Mouse (Mus musculus) inflammation-experienced regulatory T-cells, adult 6 months (primary cell): Measurements from ENCODE around the gene Apol7c. TPM values are rescaled to one million over a fixed set of nuclear protein-coding genes. Genes with fewer than 3 reads are reported as not detected.
"Not testable (repeated sequence)": the region's sequence is repeated elsewhere in the genome, so short reads cannot be mapped to it uniquely, and the experiment has no call there.

Source experiments
- ATAC-seq: one replicate; pipeline ENCODE4 v1.8.0; 2017
- polyA plus RNA-seq, 3 experiments: library from polyadenylated mRNA; unstranded; fragments of 100-300 nt; shearing (Covaris generic); gene quantifications; one replicate each; pipeline ENCODE4 v1.2.1; 2017

The Apol7c gene
- 1 to 10 TPM in 1 of 3 experiments, not detected in 2; 1.9 TPM for polyA plus RNA-seq

DNA sequence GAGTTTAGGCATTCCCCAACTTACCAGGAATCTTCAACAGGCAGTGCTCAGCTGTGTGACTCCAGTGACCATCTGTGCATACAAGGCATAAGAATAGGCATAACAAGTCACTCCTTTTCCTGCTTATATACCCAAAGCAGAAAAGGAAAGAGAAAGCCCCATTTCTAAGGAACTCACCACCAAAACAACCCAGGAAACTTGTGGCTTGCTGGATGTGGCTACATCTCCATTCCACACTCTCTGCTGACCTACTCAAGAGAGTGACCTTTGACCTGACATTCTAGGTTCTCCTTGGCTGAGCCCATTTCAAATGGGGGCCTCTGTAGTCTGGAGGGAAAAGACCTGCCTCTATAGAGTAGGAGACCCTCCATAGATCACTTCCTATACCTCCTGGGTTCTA, at the start of gene Apol7c:
Gene Apol7c (minus strand): TSS at position 101 of the 400 bp plus-strand sequence.
- no peak for ATAC-seq

DNA sequence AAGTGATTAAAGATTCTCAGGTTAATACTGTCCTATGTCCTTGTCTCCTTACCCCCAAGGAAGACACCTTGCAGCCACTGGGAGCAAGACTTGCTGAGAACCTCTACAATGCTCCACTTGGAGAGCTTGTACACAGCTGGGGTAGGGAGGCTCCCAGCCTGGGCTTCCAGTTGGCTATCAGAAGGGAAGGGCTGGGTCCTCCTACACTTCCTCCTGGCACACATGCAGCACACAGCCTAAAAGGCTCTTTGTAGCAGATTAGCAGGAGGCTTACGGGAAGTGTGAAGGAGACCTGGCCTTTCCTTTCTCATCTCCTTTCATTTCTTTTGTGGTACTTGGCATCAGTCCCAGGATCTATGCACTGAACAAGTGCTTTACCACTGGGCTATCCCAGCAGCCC, 48.6 kb upstream of the Apol7c start:
- no peak for ATAC-seq

DNA sequence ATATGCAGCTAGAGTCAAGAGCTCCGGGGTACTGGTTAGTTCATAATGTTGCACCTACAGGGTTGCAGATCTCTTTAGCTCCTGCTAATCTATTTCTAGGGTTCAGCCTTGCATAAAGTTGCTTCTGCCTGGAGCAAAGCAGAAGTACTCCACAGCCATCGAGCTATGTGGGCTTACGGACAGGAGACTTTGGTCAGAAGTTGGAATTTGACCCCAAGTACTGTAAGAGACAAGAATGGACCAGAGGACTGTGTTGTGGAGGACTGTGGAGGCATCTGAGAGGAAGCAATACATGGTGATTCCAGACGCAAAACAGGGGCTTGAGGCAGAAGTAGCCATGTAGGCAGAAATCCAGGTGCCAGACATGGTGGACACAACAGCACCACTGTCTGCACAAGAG, 46.2 kb upstream of the Apol7c start:
- ATAC-seq = no peak

DNA sequence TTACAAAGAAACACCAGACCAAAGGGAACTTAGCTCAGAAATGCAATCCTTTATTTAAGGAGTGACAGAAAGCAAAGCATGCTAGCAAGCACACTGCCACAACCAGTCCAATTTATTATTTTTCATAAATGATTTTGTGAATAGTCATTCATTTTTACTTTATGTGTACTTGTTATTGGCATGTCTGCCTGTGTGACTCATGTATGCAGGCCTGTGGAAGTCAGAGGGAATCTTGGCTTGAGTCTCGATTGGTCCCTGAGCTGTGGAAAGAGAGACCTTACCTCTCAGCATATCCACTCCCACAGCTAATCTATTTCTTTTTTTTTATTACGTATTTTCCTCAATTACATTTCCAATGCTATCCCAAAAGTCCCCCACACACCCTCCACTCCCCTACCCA, 45.7 kb upstream of the Apol7c start:
- ATAC-seq = no peak

DNA sequence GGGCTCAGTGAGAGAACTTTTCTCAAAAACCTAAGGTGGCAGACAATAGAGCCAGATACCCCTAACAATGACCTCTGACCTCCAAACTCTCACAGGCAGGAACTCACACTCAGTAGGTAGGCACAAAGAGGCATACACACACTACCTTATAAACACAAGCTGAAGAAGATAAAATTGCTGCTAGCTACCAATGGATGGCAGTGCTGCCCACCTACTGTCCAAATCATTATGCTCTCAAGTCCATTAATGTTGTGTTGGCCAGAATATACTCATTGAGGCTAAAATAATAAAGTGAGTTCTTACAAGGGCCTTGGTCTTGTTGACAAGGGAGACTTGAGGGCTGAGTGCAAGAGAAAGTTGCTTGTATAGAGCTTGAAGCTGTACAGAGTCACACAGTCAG, 30.1 kb upstream of the Apol7c start:
- no peak for ATAC-seq

DNA sequence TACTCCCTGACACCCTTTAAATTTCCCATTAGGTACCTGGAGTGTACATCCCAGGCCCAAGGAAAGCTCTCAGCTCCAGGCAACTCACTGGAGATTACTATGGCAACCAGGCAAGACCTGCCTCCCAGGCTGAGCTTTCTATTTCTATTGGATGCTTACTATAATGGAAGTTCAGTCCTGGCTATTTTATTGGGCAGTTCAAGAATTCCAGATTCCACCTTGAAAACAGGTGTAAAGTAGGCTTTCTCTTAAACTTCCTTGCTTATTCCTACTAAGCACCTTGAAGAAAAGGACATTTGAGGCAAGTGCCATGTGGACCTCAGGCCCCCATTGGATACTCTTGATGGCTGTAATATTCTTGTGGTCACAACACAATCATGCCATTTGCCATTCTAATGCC, 28.7 kb upstream of the Apol7c start, which contains the start of gene 1700025B11Rik:
Gene 1700025B11Rik (minus strand): TSS at position 101 of the 400 bp plus-strand sequence.
- no peak for ATAC-seq

DNA sequence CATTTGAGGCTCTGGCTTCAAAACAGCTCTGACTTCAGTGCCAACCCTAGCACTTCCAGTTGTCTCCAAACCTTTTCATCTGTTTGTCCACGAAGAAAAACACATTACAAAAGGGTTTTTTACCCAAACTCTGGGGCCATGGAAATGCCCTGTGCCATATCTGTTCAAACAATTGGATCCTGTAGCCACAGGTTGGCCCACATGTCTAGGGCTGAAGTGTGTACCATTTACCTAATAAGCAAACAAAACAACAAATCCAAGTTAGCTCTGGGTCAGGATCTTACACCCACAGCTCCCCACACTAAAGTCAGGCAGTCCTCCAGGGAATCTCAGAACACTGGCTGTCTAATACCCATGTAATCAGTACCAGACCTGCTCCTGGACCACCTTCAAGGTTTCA, 6.1 kb upstream of the Apol7c start:
- not testable (repeated sequence) for ATAC-seq

DNA sequence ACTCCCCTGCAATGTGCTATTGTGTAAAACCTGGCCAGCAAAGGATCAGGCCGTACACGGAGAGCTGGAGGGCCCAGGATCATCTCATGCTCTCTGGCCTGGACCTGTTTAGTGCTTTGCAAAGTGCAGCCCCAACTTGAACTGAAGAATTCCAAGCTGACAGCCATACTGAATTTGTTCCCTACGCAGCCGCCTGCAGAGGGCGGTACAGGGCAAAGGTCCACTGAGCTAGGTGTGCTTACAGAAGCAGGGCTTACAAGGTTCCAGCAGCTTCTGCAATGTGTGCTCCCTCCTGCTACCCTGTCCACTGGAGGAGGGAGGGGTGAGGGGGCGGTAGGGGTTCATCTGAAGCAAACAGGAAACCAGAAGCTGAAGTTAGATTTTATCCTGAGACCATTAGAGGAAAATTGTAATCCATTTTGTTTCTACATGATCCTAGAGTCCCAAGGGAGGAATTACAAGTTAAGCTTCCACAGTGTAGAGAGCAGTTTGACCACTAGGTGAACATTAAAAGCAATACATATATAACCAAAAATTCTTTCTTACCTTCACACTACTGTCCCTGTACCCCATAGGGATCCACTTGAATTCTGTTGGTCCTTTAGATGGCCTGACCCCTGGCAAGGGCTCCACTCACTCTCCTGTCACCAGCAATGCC, 9.8 kb downstream of the Apol7c start:
- not testable (repeated sequence) for ATAC-seq

DNA sequence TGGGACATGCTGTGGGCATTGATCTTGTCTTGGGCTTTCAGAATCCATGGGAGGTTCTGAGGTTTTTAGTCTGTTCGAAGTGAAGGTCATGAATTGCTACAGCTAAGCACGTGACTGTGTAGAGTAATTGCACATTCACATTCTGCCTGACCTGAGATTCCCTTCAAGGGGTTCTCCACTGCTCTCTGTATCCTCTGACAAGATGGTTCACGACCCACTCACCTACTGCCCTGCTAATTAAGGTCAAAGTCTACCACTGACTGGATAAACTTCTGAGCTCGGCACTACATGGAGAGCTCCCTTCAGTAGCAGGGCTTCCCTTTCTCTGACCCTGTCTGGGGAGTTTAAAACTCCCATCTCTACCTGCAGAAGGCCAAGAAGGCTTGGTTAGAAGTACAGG, 12.5 kb downstream of the Apol7c start:
- ATAC-seq = not testable (repeated sequence)

DNA sequence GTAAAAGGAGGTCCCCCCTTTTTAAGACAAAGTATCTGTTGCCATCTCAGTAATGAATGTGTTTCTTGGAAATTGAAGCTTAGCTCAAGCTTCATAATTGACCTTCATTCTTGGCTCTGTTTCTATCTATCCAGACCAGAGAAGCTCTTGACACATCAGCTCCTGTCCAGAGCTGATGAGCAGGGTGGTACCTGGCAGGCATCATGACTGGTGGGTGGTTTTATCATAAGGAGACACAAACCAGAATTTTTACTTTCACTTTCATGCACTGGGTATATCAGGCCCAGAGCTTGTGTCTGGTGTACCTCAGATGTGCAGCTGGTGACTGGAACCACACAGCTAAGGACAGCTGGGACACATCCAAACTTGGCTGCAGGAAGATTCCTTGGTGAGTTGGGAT, 25.1 kb downstream of the Apol7c start, which contains the start of gene Apol11a:
Gene Apol11a (plus strand): TSS at position 306 of the 400 bp plus-strand sequence.
- not testable (repeated sequence) for ATAC-seq

DNA sequence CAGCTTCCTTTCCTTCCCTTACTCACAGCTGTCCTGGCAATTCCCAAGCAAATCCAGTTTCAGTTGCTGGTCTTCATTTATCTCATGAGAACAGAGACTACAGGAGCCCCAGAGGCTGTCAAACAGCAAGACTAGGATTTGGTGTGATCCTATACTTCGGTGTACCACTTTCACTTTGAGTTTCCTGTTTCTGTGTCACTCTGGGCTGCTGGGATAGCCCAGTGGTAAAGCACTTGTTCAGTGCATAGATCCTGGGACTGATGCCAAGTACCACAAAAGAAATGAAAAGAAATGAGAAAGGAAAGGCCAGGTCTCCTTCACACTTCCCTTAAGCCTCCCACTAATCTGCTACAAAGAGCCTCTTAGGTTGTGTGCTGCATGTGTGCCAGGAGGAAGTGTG, 38.4 kb downstream of the Apol7c start:
- not testable (repeated sequence) for ATAC-seq

DNA sequence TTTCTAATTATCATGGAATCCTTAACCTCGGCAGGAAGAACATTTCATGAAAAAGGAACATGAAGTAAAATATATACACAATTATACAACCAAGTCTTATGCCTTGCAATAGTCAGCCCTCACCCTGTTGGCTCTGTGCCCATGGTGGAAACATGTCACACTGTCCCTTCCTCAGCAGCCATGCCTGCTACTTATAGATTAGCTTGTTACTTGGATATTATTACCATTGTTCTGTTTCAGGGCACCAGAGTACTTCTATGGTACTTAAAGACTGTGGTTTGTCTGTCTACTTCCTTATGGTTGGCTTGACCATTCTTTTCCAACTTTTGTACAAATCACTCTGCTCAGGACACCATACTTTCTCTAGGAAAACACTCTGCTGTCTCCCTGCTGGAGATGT, 39.9 kb downstream of the Apol7c start:
- not testable (repeated sequence) for ATAC-seq

DNA sequence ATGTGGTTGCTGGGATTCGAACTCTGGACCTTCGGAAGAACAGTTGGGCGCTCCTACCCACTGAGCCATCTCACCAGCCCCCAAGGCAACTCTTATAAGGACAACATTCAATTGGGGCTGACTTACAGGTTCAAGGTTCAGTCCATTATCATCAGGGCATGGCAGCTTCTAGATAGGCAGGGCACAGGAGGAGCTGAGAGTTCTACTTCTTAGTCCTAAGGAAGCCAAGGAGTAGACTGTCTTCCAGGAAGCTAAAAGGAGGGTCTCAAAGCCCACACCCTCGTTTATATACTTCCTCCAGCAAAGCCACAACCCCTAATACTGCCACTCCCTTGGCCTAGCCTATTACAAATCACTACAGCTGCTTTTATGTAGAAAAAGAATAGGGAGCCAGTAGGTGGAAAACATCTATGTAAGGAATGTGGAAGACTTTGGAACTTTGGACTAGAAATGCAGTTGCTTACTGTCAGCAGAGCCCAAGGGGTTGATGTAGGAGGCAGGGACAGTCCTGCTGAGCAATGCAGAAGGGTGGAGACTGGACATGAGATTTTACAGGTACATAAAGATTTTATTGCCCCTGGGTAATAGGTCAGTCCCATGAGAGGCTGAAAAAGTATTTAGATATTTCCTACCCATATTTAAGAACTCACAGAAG, 50.8 kb downstream of the Apol7c start:
- ATAC-seq = no peak

DNA sequence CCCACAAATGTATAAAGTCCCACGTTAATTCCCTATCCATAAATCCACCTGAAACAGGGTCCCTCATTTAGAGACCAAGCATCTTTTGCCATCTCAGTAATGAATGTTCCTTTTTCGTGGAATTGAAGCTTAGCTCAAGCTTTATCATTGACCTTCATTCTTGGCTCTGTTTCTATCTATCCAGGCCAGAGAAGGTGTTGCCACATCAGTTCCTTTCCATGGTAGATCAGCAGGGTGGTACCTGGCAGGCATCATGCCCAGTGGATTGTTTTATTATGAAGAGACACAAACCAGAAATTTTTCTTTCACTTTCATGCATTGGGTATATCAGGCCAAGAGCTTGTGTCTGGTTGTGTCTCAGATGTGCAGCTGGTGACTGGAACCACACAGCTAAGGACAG, 56.4 kb downstream of the Apol7c start, which contains the start of gene Apol10a:
Gene Apol10a (plus strand): TSS at position 355 of the 400 bp plus-strand sequence.
- not testable (repeated sequence) for ATAC-seq

Other genes with a start within 250 kb of the Apol7c start
- not detected for gene Rbfox2, start 226.3 kb downstream of the Apol7c start, polyA plus RNA-seq
- gene Apol7a, start 134.2 kb downstream of the Apol7c start, polyA plus RNA-seq = not detected
- gene Apol9a, start 122.2 kb downstream of the Apol7c start, polyA plus RNA-seq = 10 to 100 TPM in 1 of 3 experiments, 1 to 10 TPM in 1, under 1 TPM in 1; 0.49 to 10.2 (median 6.8) TPM
- gene Apol7b, start 85.8 kb downstream of the Apol7c start, polyA plus RNA-seq = 1 to 10 TPM in 1 of 3 experiments, under 1 TPM in 1, not detected in 1; 0.60 to 1.2 TPM
- not detected for gene Apol10a, start 56.3 kb downstream of the Apol7c start, polyA plus RNA-seq
- gene Apol11a, start 25.0 kb downstream of the Apol7c start, polyA plus RNA-seq = not detected
- gene 1700025B11Rik, start 28.6 kb upstream of the Apol7c start, polyA plus RNA-seq = not detected
- 1 to 10 TPM; 2.1 to 9.7 (median 8.8) TPM for gene Apol10b, start 62.8 kb upstream of the Apol7c start, polyA plus RNA-seq
- not detected for gene Gm36245, start 65.9 kb upstream of the Apol7c start, polyA plus RNA-seq
- under 1 TPM in 2 of 3 experiments, not detected in 1; 0.29 to 0.71 TPM for gene Apol11b, start 110.0 kb upstream of the Apol7c start, polyA plus RNA-seq
- gene Apol7e, start 165.5 kb upstream of the Apol7c start, polyA plus RNA-seq = 100 to 1,000 TPM in 1 of 3 experiments, 10 to 100 TPM in 2; 64.9 to 108 (median 93.0) TPM
- 10 to 100 TPM in 2 of 3 experiments, 1 to 10 TPM in 1; 8.5 to 51.6 (median 42.3) TPM for gene Apol9b, start 195.7 kb upstream of the Apol7c start, polyA plus RNA-seq
- 1 to 10 TPM in 1 of 3 experiments, not detected in 2; 1.2 TPM for gene Apol8, start 223.7 kb upstream of the Apol7c start, polyA plus RNA-seq